10 mouse cellular contexts compared by ENCODE assay signal in genomic region chr5:103735411-103736112, GRCm38 (mm10). TPM values are rescaled to one million over a fixed set of nuclear protein-coding genes. Genes with fewer than 3 reads are reported as not detected.
DNase-seq lines count a peak whose midpoint lies in the region.
"Had no signal": no experiment of that assay in that cellular context is flagged by ENCODE, and none has a peak within 500 bp of the region (broad histone marks: within the 10 kb centered on the region; RNA-seq: fewer than 3 reads in every experiment).

No protein-coding gene starts in this region.

- intact Hi-C loops in left cerebral cortex, postnatal 25 days (cut with DNase I), result no loop called here

- peak; percentile 56 for DNase-seq in urinary bladder, postnatal 14 days (ENCODE audit: low spot score)
- no peak for DNase-seq in urinary bladder, postnatal 25 days (ENCODE audit: low spot score)
- DNase-seq in kidney, adult 11 months, result peak; percentile 78
- DNase-seq in kidney, postnatal 36 days, result peak; percentile 69 to 72
- no peak for DNase-seq in left cerebral cortex, postnatal 25 days (ENCODE audit: low spot score in 2 of 2)
- no peak for DNase-seq in layer of hippocampus, postnatal 14 days (ENCODE audit: low spot score in 2 of 2)
- DNase-seq in layer of hippocampus, postnatal 25 days (ENCODE audit: extremely low spot score in 1 of 2, low spot score in 1 of 2), result no peak
- DNase-seq: cerebellum, postnatal 25 days; heart, adult 18-20 months; right cerebral cortex, postnatal 4 days had no signal

RNA-seq across cellular contexts. Expression of gene Aff1, which starts 43.4 kb away (rescaled TPM):
- total RNA-seq in left cerebral cortex, postnatal 25 days (2021), result 10 to 100 TPM in 1 of 2 experiments, 1 to 10 TPM in 1; 9.5 to 11.1 TPM
- total RNA-seq in layer of hippocampus, postnatal 14 days (2021), result 10 to 100 TPM; 13.1 to 14.0 TPM
- 10 to 100 TPM; 14.1 to 14.2 TPM for total RNA-seq in layer of hippocampus, postnatal 25 days (2021)

Comparison
In these comparisons a context has a peak if more than half of its experiments do, and no peak if none do; other contexts are left out.
1. DNase-seq: peak in urinary bladder, postnatal 14 days (single experiment), kidney, adult 11 months (single experiment) and kidney, postnatal 36 days (2 of 2); none in urinary bladder, postnatal 25 days (single experiment), left cerebral cortex, postnatal 25 days (0 of 2), layer of hippocampus, postnatal 14 days (0 of 2) and layer of hippocampus, postnatal 25 days (0 of 2).